Mouse (Mus musculus): ENCODE measurements around the gene Il1a.

The Il1a gene

DNA sequence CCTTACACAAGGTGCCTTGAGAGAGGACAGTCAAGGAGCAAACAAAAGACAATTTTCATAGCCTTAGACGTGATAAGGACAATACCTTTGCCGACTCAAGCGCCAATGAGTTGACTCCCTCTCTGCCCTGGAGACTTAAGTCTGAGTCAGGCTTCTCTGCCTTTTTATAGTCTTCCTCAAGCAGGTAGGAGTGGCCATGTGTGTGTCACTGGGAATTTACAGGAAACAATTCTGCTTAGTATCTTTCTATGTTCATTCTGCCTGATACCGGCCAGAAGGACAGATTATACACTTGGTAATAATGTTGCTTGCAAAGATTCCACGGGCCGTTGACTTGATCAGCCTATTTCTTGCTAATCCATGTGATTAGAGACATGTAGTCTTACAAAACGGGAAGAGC, at the start of gene Il1a:
TSS of gene Il1a (minus strand) at position 137 of the 400 bp plus-strand sequence.
- no peak for DNase-seq

DNA sequence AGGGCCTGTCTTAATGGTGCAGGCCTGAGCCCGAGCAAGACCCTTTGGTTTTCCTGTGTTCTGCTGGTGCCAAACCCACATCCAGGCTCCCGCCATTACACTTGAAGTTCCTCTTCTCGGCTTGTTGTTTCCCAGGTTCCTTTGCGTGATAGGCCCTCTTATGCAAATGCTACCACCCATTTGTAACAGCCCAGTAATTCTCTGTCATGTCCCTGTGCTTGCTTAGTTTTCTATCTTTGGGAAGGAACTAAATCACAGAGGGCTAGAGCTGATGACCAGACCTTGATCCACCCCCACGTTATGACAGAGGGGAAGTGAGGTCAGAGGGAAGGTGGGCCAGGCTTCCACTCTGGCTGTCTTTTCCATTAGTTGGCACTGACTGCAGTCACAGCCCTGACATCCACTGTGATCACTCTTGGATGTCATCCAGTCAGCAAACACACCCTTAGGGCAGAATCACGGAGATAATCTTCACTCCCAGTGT, 28.4 kb upstream of the Il1a start:
- DNase-seq = no peak

DNA sequence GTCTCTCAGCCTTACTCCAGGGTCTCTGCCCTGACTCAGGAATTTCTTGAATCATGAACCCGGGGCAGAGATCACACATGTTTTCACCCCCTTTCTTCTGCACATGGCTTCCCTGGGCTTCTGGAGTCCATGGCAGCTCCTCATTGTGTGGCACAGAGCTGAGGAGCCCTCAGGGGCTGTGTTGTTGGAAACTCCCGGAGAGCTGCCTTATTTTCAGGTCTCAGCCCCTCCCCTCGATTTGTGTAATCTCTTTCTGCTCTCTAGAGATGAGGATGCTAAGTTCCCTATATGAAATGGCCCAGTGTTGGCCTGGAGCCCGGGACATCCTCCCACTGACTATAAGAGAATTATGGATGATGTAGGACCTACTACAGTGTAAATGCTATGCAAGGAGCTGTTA, 23.7 kb upstream of the Il1a start:
- no peak for DNase-seq

DNA sequence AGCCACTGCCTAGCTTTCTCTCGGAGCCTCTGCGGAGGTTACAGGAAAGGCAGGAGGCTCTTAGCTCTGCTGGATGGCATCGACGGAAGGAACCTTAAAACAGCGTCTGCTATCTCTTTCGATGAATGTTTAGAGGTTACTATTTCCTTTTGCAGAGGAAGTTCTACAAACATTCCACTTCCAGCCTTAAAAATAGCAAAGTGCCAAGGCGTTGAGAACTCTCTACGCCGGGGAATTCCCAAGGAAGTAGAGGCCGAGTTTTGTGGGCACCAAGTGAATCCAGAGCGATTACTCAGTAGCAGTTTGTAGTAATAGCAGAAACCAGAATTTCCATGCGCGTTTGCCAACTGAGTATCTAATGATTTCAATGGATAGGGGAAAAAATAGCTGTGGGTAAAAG, 20.8 kb upstream of the Il1a start:
- DNase-seq = peak; percentile 5

DNA sequence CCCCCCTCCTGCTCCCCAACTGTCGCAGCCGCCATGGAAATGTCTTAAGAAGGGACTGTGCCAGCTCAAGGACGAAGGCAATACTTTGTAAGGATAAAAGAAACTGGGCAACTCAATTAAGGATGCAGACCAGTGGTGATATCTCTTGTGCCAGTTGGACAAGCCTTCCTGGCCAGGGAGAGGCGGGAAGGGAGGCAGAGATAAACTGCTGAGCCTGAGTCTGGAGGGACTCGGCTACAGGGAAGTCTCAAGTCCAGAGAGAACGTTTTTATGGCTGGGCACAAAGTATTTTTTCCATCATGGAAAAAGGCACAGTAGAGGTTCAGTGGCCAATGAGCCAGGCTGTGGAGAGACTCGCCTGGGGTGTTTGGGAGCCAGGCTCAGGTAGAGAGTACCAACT, 20.3 kb upstream of the Il1a start:
- no peak for DNase-seq

DNA sequence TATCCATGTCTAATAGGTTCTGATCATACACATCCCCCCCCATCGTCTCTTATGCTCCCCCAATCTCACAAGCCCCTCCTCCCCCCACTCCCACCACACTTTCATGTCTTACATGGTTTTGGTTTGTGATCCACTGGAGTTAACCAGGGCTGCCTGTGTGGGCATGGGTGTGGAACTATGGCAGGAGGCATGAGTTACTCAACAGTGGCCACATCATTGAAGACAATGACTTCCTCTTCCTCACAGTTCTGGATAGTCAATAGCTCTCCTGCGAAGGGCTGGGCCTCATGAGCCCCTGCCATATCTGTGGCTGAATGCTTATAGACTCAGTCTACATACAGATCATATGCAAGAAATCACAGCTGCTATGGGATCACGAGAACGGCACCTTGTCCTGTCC, 18.5 kb upstream of the Il1a start:
- DNase-seq = no peak

DNA sequence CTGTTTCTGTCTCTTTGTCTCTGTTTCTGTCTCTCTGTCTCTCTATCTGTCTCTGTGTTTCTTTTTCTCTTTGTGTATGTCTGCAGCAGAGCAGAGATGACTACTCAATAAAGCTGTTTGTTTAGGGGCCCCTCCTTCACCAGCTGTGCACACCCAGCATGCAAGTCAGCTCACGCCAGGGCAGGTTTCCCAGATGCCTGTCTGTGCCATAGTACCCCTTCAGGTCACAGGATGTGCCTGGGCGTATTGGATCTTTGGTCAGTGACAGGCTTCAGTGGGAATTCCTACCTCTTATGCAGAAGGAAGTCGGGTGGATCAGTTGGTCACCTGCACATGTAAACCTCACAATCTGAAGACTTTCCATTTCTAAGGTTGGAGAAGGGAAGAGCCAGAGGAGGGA, 14.4 kb upstream of the Il1a start:
- no peak for DNase-seq

DNA sequence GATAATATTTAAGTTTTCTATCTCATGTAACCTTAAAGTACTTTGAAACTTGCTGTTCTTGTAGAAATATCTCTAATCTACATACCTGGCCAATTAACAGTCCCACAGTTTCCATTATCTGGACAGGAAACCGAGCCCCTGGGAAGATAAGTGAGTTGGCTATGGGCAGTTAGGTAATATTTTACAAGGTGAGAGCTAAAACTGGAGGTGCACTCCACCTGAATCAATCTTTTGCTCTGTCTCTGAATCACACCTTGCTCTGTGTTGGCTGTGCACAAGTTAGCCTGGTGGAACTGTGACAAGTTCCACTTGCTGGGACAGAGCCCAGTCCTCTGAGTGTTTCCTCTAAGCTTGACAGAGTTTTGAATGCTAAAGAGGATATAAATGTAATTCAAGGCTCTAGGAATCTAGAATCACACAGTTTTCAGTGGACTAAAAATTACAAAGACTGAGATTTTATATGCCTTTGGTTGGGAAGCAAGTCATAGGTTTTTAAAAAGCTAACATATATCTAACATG, 12.4 kb upstream of the Il1a start:
- DNase-seq = no peak

DNA sequence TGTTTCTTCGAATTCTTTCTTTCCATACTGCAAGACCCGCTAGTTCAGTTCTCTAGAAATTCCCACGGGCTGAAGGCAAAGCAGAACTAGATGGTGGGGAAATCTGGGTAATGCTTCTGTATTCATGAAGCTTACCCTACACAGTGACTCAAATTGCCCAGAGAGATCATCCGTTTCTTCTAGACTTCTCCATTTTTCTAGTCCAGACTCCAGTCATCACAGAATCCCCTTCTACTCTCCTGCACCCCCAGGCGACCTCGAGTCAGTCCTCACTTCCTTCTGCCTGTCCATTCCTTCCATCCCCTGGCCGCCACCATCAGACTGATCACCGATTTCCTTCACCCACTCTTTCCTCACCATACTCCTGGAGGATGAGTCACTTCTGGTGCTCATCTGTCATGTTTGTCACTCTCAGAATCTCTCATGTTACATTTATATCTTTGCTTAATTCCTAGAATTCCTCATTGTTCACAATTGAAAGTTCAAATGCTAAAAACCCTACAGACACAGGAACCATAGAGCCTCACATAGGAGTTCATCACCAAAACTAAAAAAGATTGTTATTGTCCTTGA, 10.3 kb upstream of the Il1a start:
- no peak for DNase-seq

DNA sequence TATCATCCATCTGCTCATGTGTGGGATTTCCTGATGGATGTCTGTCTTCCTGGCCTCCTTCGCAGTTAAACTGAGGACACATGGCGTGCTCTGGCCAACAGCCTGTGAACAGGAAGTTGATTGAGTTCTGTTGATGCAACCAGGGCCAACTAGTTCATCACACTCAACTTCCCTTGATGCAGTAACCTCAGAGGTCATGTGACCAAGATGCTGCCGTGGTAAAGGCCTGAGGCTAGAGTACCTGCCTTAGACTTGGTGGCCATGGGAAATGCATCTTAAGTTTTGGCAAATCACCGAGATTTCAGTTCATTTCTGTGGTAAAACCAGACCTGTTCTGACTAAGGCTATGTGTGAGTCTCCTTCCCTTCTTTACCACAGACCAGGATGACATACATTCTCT, 6.1 kb upstream of the Il1a start:
- DNase-seq = no peak

DNA sequence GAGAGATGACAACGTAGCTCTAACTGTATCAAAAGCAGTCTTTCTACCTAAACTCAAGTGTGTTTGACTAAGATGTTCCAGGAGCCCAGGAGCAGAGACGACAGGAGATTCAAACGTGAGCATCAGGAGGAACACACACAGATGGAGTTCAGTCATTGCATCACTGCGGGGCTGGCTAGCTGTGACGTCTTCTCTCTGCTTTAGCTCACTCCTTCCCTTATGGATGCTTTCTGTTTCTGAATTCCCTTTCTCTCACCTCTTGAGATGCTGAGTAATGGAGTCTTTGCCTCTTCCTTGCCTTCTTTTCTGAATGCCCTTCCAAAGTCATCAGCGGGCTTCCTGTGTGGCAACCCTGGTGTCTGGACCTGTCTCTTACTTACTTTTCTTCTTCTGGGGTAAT, 5.1 kb upstream of the Il1a start:
- no peak for DNase-seq

DNA sequence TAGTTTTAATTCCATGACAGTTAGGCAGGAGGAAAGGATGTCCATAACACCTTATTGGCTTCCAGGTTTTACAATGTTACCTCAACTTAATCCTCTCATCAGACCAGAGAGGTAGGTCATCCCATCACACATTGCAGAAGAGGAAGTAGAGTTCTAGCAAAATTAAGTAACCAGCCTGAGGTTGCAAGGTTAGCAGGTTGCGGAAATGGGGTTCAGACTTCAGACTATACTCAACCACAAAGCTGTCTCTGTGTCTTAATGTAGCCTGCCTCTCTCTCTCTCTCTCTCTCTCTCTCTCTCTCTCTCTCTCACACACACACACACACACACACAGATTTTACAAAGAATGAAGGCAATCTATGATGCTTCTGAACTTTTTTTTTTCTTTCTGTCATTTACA, 4.2 kb upstream of the Il1a start:
- no peak for DNase-seq

DNA sequence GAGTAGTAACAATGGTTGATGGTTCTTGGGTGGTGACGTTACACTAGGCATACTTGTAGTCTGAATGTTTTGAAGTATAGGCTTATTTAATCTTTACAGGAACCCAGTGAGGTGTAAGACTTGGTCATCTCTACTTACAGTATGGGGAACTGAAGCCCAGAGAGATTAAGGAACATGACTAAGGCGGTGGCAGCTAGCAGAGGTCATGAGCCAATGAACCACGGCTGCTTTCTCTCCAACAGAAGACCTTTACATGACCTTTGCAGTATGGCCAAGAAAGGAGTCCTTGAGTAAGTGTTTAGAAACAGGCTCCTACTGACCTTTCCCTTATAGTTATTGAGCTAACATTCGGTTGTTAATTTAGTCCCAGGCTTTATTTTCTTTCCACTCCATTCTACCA, 3.8 kb downstream of the Il1a start:
- DNase-seq = no peak

DNA sequence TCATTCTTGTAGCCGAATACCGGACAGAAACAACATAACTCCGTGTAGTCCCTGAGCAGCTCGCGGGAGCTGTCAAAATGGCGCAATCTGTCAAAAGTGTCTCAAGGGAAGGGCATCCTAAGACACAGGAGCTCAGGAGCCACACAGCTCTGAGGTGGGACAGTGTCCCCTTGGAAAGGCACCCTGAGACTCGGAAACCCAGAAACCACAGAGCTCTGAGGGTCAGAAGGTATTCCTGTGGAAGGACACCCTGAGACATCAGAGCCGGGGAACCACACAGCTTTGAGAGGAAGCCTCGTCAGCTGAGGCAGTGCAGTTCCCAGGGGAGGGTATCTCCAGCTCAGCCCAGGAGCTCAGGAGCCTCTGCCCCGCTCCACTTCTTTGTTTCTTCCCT, 12.2 kb downstream of the Il1a start:
- peak; percentile 24 for DNase-seq

DNA sequence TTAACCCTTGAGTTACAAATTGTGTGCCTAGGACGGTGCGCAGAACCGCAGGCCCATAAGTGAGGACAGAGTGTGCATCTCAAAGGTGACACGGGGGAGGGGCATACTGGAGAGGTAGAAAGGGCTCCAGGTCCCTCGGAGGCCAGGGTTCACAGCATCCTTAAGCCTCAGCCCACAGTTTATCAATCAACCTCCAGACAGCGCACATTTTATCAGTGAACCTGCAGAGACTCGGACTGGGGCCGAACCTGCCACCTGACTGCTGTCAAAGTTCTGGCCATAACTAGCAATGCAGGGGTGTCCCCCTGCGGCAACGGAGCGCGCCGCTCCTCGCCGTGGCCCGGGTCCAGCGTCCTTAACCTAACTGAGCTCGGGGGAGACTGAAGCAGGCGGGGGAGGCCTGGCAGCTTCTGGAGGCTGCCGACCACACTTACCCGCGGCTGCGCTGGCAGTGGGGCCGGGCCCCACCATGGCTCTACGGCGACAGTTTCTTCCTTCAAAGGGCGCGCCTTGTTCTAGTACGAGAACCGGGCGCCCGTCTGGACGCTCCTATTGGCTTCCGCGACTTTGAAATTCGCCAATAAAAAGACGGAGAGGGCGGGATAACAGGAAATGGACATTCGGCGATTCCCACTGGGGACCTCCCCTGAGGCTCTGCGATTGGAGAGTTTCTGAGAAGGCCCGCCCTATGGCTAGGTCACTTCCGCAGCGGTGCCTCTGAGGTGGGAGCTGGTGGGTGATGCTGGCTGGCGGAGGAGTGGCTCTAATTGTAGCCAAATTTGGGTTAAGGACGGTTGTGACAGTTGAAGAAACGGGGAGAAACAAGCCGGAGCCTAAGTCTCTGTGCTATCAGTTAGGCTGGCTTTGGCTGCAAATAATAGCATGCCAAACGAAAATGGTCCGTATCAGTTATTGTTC, 12.8 kb downstream of the Il1a start, which contains the start of gene Ckap2l:
TSS of gene Ckap2l (minus strand) at position 542 of the 918 bp plus-strand sequence.
- DNase-seq = peak; percentile 98

DNA sequence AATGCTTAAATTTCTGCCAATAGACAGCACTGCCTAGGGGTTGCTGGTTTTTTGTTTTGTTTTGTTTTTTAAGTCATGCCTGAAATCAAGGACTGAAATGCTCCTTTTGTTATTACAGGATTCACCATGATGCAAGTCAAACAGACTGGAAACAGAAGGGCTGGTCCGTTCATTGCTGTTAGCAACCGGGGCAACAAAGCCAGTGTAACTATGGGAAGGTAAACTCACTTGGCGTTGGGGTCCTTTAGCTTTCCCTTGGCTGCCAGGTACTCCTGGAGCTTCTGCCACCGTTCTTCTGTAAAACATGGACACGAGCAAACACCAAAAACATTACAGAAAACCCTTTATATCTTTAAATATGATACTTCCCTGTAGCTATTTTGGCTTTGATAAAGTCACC, 13.7 kb downstream of the Il1a start:
- no peak for DNase-seq

DNA sequence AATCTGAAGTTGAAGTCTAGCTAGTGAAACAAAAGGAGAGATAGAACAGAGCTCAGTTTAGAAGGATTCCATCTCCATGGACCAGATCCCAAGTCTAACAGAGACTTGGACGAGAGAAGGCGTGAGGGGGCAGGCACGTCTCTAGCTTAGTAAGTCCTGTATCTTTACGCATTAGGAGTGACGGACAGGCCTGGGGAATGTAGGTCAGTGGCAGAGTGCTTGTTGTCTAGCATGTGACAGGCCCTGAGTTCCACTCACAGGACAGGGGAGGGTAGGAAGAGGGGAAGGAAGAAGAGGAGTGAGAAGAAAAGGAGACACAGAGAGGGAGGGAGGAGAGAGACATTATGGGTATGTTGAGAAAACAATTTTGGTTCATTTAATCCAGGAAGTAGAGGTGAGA, 14.7 kb downstream of the Il1a start:
- DNase-seq = no peak

DNA sequence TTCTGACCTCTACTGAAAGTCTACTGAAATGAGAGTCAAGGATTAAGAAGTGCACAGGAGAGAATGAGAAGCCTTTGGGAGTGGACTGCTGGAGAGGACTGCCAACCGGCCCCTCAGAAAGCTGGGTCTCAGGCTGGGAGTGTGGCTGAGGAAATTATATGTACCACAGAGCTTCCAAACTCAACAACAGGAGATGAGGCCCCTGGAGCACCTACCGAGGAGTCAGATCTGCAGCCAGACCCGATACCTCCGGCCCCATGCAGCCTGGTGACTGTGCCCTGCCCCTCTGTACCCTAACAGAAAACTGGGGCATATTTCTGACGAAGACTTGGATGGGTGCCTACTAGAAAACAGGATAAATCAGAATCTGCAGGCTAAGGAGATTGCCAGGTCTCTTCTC, 35.9 kb downstream of the Il1a start:
- DNase-seq = no peak

DNA sequence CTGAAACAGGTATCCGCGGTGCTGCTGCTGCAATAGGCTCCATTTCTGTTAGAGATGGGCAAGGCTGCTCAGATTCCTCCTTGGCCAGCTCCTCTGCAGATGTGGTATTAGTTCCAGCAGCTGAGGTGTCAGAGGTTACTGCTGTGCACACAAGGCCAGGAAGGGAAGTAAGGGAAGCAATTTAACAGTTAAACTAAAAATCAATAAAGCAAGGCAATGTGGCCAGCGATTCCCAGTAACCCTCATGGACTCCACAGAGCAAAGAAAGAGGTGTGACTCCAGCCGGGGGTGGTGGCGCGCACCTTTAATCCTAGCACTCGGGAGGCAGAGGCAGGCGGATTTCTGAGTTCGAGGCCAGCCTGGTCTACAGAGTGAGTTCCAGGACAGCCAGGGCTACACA, 39.2 kb downstream of the Il1a start:
- no peak for DNase-seq

DNA sequence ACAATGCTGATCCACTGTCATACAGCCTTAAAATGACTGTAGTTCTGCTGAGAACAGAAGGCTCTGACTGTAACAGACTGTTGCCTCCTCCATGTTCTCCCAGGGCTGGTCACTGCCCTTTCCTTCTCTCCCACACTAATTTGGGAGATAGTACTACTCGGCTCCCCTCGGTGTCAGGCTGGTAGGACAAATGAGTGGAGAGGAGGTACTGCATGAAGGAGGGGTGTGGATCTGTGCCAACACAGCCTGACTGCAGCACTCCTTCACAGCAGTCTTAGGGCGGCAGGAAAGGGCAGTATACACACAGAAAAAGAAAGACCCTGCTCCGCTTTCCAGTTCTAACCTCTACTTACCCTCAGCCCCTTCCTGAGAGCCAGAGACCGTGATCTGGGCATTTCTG, 39.8 kb downstream of the Il1a start:
- DNase-seq = no peak

DNA sequence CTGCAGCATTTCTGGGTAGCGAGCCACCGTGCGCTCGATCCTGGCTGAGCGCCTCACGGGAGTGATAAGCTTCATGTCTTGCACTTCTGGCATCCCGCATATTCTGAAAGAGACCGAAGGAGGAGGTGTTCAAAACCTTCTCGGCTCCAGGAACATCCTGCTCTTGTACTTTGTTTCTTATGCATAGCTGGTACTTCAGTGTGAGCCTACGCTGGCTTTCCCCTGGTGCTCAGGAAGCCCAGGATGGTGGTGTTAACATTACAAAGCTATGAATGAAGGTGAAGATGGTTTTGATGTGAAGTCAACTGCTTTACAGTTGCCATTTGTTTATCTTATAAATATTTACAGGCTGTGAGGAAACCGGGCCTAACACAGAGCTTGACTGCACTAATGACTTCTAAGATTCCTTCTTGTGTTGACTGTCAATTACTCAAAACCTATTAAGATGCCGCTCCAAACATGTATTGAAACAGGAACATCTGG, 40.6 kb downstream of the Il1a start:
- no peak for DNase-seq

DNA sequence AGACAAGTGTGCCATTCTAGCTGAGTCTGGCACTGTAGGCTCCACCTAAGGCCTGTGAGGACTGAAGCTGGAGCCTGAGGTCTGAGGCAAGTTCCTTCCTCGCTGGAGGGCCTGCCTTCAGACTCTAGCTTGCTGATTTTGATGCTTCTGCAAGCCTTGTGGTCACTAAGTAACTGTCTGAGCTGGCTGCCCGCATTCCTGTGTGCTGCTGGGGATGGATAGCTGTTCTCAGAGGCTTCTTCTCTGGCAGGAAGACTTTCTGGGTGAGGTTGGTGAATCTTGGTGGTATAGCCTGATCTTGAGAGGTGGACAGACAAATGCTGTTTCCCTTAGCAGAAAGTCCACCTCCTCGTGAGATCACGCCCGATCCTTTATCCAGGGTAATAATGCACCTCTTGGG, 42.0 kb downstream of the Il1a start:
- DNase-seq = no peak

DNA sequence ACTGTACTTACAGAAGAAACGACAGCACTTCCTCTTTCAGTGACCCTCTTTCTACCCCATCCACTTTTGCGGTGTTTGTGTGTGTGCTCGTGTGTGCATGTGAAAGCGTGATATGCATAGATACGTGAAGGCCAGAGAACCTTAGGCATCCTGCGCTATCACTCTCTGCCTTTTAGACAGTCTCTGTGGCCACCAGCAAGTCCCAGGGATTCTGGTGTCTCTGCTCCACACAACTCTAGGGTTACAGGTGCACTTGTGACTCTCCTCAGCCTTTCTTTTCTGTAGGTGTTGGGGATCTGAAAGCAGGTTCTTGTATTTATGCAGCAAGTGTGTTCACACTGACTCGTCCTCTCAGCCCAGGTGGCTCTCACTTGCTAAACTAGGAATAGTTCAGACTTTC, 44.5 kb downstream of the Il1a start:
- DNase-seq = no peak

DNA sequence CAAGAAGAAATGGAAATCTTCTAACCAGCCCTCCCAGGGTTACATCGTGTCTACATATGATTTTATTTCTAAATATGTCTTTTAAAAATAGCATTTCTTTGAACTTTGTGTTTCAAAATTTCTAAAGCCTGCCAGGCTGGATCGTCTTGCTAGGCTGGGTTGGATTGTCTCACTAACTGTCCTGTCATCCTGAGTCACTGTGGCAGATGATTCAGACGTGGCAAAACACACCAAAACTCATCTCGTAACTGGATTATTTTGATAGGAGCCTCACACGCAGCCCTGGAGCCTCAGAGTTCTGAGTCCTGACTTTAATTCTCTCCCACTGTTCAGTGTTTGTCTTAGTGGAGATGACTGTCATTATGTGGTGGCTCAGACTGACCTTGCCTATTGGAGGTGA, 46.7 kb downstream of the Il1a start:
- no peak for DNase-seq

Measured in kidney, postnatal 14 days (tissue).